Mouse (Mus musculus) kidney, adult 2 months (tissue): ENCODE results near the gene Slc17a5.

Source experiments
- CTCF ChIP-seq: fragments of 200-500 bp; conservative IDR thresholded peaks from 2 replicates; pipeline ENCODE4 v1.5.1; 2011; ENCODE audit warnings: low read depth, mild to moderate bottlenecking, control low read depth, low read length, moderate library complexity, mixed read lengths; ENCODE audit not compliant: insufficient read depth, insufficient read length
- POLR2A ChIP-seq: fragments of 200-500 bp; IDR thresholded peaks from one replicate; pipeline ENCODE4 v1.6.1; 2011; ENCODE audit warnings: low read depth, low read length, control low read depth

DNA sequence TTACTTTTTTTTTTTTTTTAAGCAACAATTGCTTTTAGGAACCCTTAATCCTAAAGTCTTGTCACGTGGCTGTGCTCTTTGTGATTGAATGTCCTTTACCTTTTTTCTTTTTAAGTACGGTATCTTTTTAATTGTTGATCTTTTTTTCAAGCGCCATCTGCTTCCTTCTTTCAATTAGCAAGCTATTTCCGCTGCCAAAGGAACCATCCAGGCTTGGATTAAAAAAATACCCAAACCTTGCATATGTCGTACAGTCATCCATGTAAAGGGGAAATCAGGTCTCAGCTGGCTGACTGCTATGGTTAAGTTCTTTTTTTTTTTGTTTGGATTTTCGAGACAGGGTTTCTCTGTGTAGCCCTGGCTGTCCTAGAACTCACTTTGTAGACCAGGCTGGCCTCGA is 94.7 kb downstream of the Slc17a5 start:
- TF ChIP-seq CTCF: no peak
- TF ChIP-seq POLR2A: no peak
